Mouse (Mus musculus): ENCODE measurements around the gene Rbms3. TPM values are rescaled to one million over a fixed set of nuclear protein-coding genes. Genes with fewer than 3 reads are reported as not detected.

Gene Rbms3
- polyA plus RNA-seq, 1 experiment from 2014 or later, result 8.1 TPM

DNA sequence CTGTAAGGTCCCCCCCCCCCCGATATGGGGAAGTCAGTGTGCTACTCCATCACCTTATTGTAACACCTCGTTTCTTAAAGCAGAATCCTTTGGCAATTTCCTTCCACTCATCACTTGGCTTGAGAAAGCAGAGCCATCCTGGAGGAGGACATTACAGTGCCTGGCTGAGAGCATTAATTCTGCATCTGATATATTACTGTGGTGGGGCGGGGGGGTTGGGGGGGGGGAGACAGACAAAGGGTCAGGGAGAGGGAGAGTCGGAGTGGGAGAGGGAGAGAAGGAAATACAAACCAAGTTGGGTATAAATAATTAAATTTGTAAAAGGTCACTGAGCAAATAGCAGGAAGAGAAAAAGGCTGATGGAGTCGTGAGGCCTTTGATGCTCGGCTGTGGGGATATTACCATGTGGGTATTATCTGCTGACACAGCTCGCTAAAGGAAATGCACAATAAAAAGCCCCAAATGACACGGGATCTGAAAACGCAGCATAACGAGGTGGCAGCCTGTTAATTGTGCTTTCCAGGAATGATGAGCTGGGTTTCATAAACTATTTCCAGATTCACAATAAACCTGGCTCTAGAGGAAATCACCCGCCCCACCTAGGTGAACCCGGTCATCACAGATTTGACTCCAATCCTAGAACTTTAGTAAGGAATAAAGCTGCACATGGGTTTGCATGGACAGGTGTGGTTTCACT is 860.2 kb downstream of the Rbms3 start:
- WGBS (ENCODE audit: insufficient replicate concordance), result 60% methylated on average over 12 of the region's 12 CpGs
- Histone ChIP-seq H3K4me3 (no peak overlapping the region), H3K9me3 (replicated peaks) (no peaks in the 10 kb centered on the region), H3K4me2 (no peak overlapping the region), H3K27me3 (replicated peaks) (no peaks in the 10 kb centered on the region), H3K27ac (no peak overlapping the region), H3K4me1 (no peaks in the 10 kb centered on the region), H3K36me3 (no peaks in the 10 kb centered on the region), H3K9ac (no peak overlapping the region)
- ATAC-seq, result no peak

DNA sequence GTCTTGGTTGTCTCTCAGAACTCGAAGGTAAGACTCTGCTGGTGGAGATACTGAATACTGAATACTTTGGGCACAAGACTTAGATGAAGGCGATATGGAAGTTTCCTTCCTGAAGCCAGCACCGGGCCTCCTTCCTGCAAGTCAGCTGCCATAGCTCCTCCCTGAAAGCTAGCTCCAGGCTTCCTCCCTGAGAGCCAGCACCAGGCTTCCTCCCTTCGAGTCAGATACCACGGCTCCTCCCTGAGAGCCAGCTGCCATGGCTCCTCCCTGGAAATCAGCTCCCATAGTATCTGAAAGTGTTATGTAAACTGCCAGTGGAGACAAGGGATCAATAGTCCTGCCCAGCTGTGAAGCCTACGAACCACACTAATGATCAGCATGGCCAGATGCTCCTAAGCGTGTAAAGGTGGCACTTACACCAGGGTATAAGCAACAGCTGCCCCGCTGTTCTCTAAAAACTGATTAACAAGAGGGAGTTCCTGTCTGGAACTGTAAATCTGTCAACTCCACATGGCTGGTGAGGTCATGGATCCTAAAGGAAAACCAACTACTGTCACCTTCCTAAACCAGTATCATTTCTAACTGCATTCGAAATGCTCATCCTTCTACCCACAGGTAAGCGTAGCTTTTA is 867.2 kb downstream of the Rbms3 start:
- H3K27ac ChIP-seq, result no peak overlapping the region
- no peak overlapping the region for H3K4me3 ChIP-seq
- WGBS (ENCODE audit: insufficient replicate concordance), result 33% methylated on average over 10 of the region's 10 CpGs
- H3K27me3 ChIP-seq (replicated peaks), result no peaks in the 10 kb centered on the region
- no peak overlapping the region for H3K4me2 ChIP-seq
- no peak overlapping the region for H3K9ac ChIP-seq
- no peaks in the 10 kb centered on the region for H3K9me3 ChIP-seq (replicated peaks)
- H3K4me1 ChIP-seq, result 0 out of 2 replicates have a peak, but pooled peaks cover 9% of the 10 kb centered on the region
- H3K36me3 ChIP-seq, result no peaks in the 10 kb centered on the region
- no peak for ATAC-seq

DNA sequence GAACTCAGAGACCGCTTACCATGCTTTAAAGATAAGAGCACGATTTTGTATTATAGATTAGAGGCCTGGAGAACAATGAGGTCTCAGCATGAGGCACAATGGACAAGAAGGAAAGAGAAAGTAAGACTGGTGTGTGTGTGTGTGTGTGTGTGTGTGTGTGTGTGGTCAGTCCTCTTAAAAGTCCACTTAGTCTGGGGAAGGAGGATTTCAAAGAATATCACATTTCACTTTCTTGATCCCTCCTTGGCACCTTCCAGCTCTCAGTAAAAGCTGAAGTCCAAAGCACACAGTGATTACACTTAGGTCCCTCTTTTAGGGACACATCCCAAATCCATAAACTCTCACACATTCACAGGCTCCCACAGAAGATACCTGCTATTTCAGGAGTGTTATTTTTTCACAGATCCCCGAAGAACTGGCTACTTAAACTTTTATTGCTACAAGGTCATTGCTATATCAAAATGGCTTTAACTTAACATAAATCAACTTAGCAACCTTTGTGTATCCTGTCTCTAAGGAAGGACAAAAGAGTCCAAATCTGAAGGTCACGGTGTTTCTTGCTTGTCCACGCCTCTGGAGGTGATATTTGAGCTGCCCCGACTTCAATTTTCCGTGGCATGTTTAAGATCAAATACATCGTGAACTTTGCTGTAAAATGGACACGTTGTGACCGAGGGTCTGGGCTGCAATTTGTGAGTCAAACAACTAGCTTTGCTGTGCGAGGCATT is 880.7 kb downstream of the Rbms3 start:
- no peak overlapping the region for H3K4me2 ChIP-seq
- WGBS (ENCODE audit: insufficient replicate concordance), result 66% methylated on average over 11 of the region's 11 CpGs
- ATAC-seq, result no peak
- H3K27ac ChIP-seq, result no peak overlapping the region
- no peaks in the 10 kb centered on the region for H3K36me3 ChIP-seq
- H3K4me3 ChIP-seq, result no peak overlapping the region
- no peaks in the 10 kb centered on the region for H3K27me3 ChIP-seq (replicated peaks)
- H3K9me3 ChIP-seq (replicated peaks), result no peaks in the 10 kb centered on the region
- no peaks in the 10 kb centered on the region for H3K4me1 ChIP-seq
- no peak overlapping the region for H3K9ac ChIP-seq

DNA sequence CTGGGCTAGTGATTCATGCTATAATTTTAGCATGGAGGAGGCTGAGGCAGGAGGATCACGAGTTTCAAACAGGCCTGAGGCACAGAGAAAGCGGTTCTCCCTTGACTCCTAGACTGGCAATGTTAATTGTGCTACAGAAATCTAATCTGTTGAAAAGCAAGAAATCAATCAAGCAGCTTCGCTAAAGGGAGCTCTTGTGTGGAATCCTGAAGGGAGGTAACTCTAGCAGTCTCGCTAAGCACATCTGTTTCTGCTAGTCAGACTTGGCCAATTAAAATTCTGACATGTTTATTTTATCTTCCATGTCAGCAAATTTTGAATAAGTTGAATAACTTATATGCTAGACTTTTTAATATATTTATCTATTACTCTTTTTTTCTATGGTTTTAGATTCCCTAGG is 881.4 kb downstream of the Rbms3 start:
- Histone ChIP-seq H3K4me2 (no peak overlapping the region), H3K4me1 (no peaks in the 10 kb centered on the region), H3K9ac (no peak overlapping the region), H3K27ac (no peak overlapping the region), H3K4me3 (no peak overlapping the region), H3K9me3 (replicated peaks) (no peaks in the 10 kb centered on the region), H3K27me3 (replicated peaks) (no peaks in the 10 kb centered on the region), H3K36me3 (no peaks in the 10 kb centered on the region)
- ATAC-seq, result no peak
- 70% methylated on average over 4 of the region's 4 CpGs for WGBS (ENCODE audit: insufficient replicate concordance)

DNA sequence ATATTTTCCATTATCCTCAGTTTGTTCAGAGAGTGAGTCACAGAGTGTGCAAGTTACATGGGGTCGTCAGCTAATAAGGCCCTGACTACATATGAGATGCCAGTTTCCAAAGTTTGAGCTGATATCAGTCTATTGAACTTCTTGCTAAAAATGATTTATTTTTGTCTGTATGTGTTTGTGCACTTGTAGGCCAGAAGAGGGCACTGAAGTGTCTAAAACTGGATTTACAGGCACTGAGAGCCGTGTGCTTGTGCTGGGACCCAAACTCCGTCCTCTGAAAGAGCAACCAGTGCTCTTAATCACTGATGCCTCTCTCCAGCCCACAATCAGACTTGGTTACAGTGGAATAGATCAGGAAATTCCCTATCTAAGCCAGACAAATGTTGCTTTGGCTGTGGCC is 882.8 kb downstream of the Rbms3 start:
- Histone ChIP-seq H3K27ac (no peak overlapping the region), H3K4me2 (no peak overlapping the region), H3K9ac (no peak overlapping the region), H3K9me3 (replicated peaks) (no peaks in the 10 kb centered on the region), H3K4me3 (no peak overlapping the region), H3K36me3 (no peaks in the 10 kb centered on the region), H3K4me1 (no peaks in the 10 kb centered on the region), H3K27me3 (replicated peaks) (no peaks in the 10 kb centered on the region)
- no peak for ATAC-seq
- WGBS (ENCODE audit: insufficient replicate concordance), result 52% methylated on average over 3 of the region's 3 CpGs

DNA sequence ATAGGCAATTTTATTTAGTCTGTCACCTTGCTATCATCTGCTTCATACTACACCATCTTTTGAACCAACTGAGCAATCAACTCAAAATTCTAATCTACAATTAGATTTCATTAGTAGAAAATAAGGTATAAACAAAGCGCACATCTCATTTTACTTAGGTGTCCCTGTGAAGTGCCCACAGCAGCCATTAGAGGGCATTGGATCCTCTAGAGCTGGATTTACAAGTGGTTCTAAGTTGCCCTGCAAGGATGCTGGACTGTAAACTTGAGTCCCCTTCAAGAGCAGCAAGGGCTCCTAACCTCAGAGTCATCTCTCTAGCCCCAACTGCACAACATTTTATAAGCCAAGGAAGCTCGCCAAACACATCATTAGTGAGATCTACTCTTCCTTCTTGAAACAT is 891.9 kb downstream of the Rbms3 start:
- H3K4me1 ChIP-seq, result no peaks in the 10 kb centered on the region
- H3K36me3 ChIP-seq, result no peaks in the 10 kb centered on the region
- 63% methylated on average over 2 of the region's 2 CpGs for WGBS (ENCODE audit: insufficient replicate concordance)
- H3K27ac ChIP-seq, result no peak overlapping the region
- no peaks in the 10 kb centered on the region for H3K9me3 ChIP-seq (replicated peaks)
- H3K9ac ChIP-seq, result no peak overlapping the region
- ATAC-seq, result no peak
- H3K4me3 ChIP-seq, result no peak overlapping the region
- H3K27me3 ChIP-seq (replicated peaks), result no peaks in the 10 kb centered on the region
- H3K4me2 ChIP-seq, result no peak overlapping the region

DNA sequence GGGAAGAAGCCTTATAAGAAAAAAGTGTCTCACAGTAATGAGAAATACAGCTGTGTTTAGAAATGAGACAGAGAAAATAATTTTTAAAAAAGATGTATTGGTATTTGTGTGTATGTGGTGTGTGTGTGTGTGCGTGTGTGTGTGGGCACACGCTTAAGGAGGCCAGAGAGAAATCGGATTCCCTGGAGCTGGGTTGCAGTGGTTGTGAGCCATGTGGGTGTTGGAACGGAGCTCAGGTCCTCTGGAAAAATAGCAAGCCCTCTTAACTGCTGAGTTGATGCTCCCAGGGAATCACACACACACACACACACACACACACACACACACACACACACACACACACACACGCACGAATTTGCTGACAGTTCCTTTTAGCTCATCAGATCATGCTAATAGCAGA is 900.5 kb downstream of the Rbms3 start:
- Histone ChIP-seq H3K9ac (no peak overlapping the region), H3K4me3 (no peak overlapping the region), H3K9me3 (replicated peaks) (no peaks in the 10 kb centered on the region), H3K4me1 (no peaks in the 10 kb centered on the region), H3K4me2 (no peak overlapping the region), H3K27me3 (replicated peaks) (no peaks in the 10 kb centered on the region), H3K36me3 (no peaks in the 10 kb centered on the region), H3K27ac (no peak overlapping the region)
- ATAC-seq, result no peak
- 73% methylated on average over 6 of the region's 6 CpGs for WGBS (ENCODE audit: insufficient replicate concordance)

DNA sequence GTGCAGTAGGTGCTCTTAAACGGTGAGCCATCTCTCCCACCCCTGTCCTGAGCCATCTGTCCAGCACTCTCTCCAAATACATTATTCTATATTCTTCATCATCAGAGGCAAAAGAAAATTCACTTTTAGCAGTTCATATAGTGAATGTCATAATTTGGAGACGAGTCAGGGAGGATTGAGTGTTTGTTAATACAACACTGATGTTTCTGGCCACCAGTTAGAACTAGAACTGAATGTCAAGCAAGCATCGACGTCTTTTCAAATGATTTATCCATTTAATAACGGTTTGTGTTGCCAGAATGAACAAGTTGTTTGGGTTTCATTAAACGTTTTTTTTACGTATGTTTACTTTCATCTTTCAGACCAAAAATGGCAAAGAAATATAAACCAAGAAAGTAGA is 901.1 kb downstream of the Rbms3 start:
- no peak overlapping the region for H3K4me2 ChIP-seq
- H3K27ac ChIP-seq, result no peak overlapping the region
- no peaks in the 10 kb centered on the region for H3K4me1 ChIP-seq
- no peak for ATAC-seq
- H3K36me3 ChIP-seq, result no peaks in the 10 kb centered on the region
- no peak overlapping the region for H3K9ac ChIP-seq
- H3K27me3 ChIP-seq (replicated peaks), result no peaks in the 10 kb centered on the region
- H3K4me3 ChIP-seq, result no peak overlapping the region
- H3K9me3 ChIP-seq (replicated peaks), result no peaks in the 10 kb centered on the region
- WGBS (ENCODE audit: insufficient replicate concordance), result 62% methylated on average over 7 of the region's 7 CpGs

DNA sequence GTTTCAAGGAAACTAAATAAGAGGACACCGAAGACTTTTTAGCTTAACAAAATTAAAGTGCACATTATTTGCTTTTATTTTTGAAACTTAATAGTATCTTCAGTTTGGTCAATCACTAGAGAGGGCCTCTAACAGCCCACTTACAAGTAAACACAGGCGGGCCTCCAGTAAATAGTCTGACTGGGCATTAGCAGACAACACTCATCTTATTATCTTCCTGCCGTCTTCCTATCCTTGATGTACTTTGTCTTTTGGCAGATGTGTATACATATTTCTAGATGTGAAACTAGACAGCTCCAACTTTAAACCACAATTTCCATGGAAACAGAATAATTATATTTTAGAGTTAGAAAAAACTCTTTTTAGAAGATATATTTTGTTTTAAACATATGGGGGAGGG is 901.6 kb downstream of the Rbms3 start:
- no peak overlapping the region for H3K27ac ChIP-seq
- no peak overlapping the region for H3K4me3 ChIP-seq
- H3K4me2 ChIP-seq, result no peak overlapping the region
- H3K4me1 ChIP-seq, result no peaks in the 10 kb centered on the region
- H3K9me3 ChIP-seq (replicated peaks), result no peaks in the 10 kb centered on the region
- no peaks in the 10 kb centered on the region for H3K27me3 ChIP-seq (replicated peaks)
- H3K9ac ChIP-seq, result no peak overlapping the region
- no peaks in the 10 kb centered on the region for H3K36me3 ChIP-seq
- 72% methylated on average over 3 of the region's 3 CpGs for WGBS (ENCODE audit: insufficient replicate concordance)
- no peak for ATAC-seq

DNA sequence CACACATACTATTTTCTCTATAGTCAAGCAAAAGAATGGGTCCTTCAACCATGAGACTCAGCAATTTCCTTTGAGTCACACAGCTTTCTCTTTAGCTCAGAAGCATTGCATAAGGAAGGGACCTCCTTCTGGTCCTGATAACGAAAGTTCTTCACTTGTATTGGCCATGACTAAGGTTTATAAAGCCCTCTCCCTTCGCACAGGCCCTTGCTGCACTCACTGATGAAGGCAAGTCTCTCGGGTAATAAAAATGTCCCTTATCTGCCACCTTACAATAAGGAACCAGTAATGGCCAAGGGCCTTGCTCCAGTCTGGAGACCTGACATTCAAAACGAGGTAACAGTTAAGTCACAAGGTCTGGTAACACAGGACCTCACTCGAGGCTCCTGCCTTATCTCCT is 905.1 kb downstream of the Rbms3 start:
- Histone ChIP-seq H3K4me1 (no peaks in the 10 kb centered on the region), H3K27ac (no peak overlapping the region), H3K4me2 (no peak overlapping the region), H3K9me3 (replicated peaks) (no peaks in the 10 kb centered on the region), H3K36me3 (no peaks in the 10 kb centered on the region), H3K9ac (no peak overlapping the region), H3K27me3 (replicated peaks) (no peaks in the 10 kb centered on the region), H3K4me3 (no peak overlapping the region)
- ATAC-seq, result no peak
- 42% methylated on average over 5 of the region's 5 CpGs for WGBS (ENCODE audit: insufficient replicate concordance)

DNA sequence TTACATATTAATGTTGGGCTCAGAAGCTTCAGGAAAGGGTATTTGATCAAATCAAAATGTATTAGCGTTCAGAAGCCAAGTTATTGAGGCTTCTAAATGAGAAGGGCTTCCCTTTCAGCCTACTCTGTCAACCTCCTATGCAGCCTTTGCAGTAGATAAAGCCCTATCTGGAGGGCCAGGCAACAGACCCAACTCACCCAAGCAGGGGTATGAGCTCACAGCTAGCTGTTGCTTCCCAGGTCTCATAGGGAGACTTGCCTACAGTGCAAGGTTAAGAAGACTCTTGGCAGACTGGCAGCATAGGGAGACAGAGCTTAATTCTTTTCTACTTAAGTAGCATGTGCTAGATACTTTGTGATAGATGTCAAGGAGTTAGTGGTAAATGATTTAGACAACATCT is 926.6 kb downstream of the Rbms3 start:
- Histone ChIP-seq H3K9me3 (replicated peaks) (no peaks in the 10 kb centered on the region), H3K4me2 (no peak overlapping the region), H3K27me3 (replicated peaks) (no peaks in the 10 kb centered on the region), H3K4me1 (peaks cover 16% of the 10 kb centered on the region), H3K9ac (no peak overlapping the region), H3K4me3 (no peak overlapping the region), H3K36me3 (no peaks in the 10 kb centered on the region), H3K27ac (no peak overlapping the region)
- peak; percentile 87 for ATAC-seq
- WGBS (ENCODE audit: insufficient replicate concordance), result 28% methylated on average over 1 of the region's 1 CpGs

DNA sequence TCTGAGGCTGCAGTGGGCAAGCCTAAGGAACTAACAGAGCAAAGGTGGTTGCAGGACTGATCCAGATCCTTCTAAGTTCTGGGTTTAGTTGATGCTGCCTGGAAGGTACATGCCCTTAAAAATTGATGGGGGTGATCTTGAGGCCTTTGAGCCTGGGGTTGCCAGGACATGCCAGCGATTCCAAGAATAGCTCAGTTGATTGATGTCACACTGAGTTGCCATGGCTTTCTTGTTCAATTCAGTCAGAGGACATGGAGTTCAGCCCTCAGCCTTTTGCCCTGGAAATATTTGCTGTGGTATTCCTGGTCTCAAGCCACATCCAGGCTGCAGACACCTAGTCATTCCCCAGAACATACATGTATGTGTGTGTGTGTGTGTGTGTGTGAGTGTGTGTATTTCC is 927.1 kb downstream of the Rbms3 start:
- H3K4me3 ChIP-seq, result no peak overlapping the region
- H3K36me3 ChIP-seq, result no peaks in the 10 kb centered on the region
- peaks cover 16% of the 10 kb centered on the region for H3K4me1 ChIP-seq
- no peaks in the 10 kb centered on the region for H3K27me3 ChIP-seq (replicated peaks)
- no peak overlapping the region for H3K27ac ChIP-seq
- no peaks in the 10 kb centered on the region for H3K9me3 ChIP-seq (replicated peaks)
- no peak for ATAC-seq
- no peak overlapping the region for H3K4me2 ChIP-seq
- WGBS (ENCODE audit: insufficient replicate concordance), result 47% methylated on average over 1 of the region's 1 CpGs
- no peak overlapping the region for H3K9ac ChIP-seq

Measured in liver, embryonic 12.5 days (tissue).